Mouse (Mus musculus) layer of hippocampus, adult 18-20 months (tissue): ENCODE data around the gene Dbnl. TPM values are rescaled to one million over a fixed set of nuclear protein-coding genes. Genes with fewer than 3 reads are reported as not detected.
A peak's percentile ranks its signal among the peaks of the same experiment; 100 is the strongest.

Experiments
- DNase-seq, 2 experiments: peaks; one replicate each; pipeline ENCODE4 v3.0.0; 2022; ENCODE audit warnings: low spot score in 2 of 2
- long read RNA-seq: library from polyadenylated mRNA; stranded (forward); transcript quantifications from one replicate; pipeline ENCODE4 v2.0.0, GENCODE M21; 2021
- total RNA-seq, 2 experiments: library from RNA; stranded (reverse); gene quantifications; 2 replicates each; pipeline ENCODE4 v1.2.3; 2021

Gene Dbnl
- 10 to 100 TPM; 76.9 to 81.5 TPM for total RNA-seq
- long read RNA-seq, transcript Dbnl-203 (13 exons, 2,001 nt), result major isoform, 83 of 141 reads
- long read RNA-seq, transcript Dbnl-202 (13 exons, 2,295 nt), result minor isoform, 25 of 141 reads
- long read RNA-seq, transcript Dbnl-201 (13 exons, 1,638 nt), result minor isoform, 10 of 141 reads
- long read RNA-seq, partial matches to known transcripts, result 6 of 141 reads
- long read RNA-seq, other reads (novel, unspliced or antisense), result 17 of 141 reads

DNA sequence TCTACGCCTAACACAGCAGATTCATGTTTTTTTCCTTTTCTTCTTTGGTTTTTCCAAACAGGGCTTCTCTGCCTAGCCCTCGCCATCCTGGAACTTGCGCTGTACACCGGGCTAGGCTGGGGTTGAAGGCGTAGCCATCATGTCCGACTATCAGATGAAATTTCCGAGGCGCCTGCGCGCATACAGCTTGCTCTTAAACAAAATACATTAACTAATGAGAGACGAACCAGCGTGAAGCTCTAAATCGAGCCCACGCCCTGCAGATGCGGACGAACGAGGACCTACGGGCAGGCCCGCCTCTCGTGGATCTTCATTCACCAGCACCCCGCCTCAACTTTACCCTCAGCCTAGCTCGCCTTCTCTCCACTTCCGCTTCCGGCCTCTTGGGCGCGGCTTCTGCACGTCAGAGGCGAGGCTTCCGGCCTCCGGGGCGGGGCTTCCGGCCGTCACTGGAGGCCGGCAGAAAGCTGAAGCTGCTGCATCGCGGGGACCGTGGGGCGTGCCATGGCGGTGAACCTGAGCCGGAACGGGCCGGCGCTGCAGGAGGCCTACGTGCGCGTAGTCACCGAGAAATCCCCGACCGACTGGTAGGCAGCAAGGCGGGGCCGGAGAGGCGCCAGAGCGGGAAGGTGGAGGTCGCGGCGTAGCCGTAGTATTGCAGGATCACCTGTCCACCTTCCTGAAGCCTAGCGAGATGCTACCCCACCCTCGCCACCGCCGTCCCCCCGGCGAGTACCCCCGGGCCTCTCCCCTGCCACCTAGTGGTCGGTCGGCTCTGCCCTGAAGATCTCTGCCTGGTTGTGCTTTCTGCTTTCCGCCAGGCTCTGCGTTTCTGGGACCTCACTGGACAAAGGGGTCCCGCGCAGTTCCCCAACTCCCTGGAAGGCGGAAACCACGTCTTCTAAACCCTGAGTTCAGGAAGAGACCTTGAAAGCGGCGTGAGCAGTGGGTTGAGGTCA is at the start of gene Dbnl:
TSS of gene Dbnl (plus strand) at position 433 of the 959 bp plus-strand sequence.
- peak; percentile 94 to 96 for DNase-seq

DNA sequence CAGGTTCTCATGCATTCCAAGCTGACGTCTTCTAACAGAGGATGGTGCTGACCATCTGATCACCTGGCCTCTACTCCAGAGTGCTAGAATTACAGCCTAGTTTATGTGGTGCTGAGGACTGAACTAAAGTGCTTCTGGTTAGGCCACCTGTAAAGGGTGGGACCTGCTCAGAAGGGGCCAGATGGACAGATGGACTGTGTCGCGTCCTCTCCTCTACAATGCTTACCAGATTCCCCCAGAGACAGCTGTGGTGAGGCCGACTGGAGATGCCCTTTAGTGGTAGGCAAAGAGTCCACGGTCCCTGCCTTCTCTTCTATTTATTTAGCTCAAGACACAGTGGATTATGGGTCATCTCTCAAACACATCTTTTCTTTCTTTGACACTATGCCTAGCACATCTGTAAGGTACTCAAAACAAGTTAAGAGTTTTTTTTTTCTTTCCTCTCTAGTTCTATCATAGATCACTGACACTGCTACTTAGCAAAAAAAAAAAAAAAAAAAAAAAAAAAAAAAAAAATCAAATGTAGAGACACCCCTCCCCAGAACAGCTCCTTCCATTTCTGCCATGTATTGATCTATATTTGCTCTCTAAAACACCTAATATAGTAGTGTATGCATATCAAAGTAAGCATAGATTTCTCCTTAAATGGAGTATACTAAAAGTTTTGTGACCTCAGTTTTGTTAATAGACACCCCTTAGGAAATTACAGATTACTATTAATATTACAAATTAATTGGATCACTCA is 49.2 kb upstream of the Dbnl start:
- DNase-seq, result no peak

DNA sequence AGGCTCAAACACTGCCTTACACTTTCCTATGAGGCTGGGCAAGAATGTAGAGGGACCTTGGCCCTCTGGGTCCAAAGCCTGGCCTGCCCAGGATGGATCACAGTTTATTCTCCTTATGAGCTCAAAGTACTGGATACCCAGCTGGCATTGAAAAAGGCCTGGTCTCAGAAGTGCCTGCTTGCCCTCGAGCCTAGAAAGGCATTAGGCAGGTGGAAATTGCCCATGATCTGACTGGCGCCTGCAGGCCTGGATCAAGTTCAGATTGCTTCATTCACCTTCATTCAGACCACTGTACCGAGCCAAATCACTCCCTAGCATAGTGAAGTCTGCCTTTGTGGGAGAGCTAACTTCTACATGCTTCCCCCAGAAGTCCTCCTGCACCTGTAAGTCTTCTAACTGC is 48.4 kb upstream of the Dbnl start:
- no peak for DNase-seq

DNA sequence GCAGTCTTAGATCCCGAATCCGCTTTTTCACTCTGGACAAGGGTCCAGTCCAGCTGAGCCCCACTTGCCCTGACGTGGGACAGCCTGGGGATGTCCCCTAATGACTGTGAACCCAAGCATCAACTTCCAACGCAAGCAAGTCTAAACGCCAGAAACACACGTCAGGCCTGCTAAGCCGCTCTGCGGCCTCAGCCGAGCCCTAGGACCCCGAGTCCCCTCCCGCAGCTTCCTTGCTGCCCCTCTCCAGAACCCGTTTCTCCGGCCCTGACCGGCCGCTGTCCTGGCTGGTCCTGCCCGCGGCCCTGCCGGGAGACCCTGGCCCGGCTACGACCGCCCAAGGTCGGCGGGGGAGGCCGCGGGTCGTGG is 47.7 kb upstream of the Dbnl start:
- DNase-seq, result no peak

DNA sequence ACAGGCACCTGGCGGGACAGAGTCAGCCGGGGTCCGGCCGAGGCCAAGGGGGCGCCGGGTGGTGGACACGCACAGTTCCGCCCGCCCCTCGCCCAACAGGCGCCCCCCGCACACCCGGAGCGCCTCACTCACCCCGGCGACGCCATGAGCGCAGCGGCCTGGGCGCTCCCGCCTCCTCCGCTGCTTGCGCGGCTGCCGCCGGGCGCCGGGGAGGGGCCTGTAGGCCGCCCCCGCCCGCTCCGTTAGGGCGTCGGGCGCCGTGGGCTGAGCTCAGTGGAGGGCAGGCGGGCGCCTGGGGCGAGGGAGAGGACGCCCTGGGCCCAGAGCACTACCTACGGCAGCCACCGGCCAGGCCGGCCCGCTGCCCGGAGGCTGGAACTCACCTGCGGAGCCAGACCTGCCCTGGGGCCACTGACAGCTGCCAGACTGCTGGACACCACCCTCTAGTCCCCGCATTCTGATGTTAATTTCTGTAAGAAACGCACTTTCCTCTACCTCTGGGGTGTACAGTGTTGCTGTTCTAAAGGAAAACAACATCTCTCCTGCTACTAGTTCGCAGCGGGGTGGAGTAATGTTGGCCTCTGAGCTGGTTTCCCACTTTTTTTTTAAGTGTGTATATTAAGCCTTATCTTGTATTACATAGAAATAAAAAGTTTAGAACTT is 47.2 kb upstream of the Dbnl start:
- DNase-seq, result peak; percentile 71 to 79

DNA sequence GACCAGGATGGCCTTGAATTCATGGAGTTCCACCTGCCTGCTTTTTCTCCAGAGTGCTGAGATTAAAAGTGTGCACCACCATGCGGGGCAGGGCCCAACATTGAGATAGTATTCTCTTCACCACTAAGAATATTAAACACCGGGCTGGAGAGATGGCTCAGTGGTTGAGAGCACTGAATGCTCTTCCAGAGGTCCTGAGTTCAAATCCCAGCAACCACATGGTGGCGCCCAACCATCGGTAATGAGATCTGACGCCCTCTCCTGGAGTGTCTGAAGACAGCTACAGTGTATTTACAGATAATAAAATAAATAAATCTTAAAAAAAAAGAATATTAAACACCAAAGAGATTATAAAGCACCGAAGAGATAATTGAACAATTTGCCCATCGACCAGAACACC is 46.2 kb upstream of the Dbnl start:
- DNase-seq, result no peak

DNA sequence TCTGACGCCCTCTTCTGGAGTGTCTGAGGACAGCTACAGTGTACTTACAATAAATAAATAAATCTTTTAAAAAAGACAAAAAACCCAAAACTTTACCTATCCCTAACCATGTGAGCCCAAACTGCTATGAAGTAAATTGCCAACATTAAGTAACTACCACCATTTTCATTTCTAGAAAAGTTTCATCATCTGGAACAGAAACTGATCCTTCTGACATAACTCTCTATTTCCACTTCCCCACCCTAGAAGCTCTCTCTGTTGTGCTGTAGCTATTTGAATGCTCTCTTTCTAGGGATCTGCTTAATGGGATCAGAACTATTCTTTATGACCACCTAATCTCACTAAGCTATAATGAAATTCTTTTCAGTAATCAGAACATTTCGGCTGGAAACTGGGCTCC is 43.3 kb upstream of the Dbnl start:
- no peak for DNase-seq

DNA sequence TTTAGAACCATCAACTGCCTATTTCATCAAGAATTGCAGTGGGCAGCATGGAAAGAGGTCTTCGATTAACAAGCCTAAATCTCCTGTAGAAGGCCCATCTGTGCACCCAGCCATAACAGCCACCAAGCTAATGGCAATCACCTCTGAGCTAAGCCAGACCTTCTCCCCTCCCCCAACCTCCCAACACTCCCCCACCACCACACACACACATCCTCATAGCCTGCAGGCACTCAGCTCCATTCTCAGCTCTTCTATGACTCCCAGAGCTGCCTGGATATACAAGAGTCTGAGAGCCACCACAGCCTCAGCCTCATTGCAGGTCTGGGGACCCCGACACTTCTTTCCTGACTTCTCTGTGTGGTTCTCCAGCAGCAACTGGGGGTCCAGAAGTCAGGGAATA is 34.5 kb upstream of the Dbnl start:
- no peak for DNase-seq

DNA sequence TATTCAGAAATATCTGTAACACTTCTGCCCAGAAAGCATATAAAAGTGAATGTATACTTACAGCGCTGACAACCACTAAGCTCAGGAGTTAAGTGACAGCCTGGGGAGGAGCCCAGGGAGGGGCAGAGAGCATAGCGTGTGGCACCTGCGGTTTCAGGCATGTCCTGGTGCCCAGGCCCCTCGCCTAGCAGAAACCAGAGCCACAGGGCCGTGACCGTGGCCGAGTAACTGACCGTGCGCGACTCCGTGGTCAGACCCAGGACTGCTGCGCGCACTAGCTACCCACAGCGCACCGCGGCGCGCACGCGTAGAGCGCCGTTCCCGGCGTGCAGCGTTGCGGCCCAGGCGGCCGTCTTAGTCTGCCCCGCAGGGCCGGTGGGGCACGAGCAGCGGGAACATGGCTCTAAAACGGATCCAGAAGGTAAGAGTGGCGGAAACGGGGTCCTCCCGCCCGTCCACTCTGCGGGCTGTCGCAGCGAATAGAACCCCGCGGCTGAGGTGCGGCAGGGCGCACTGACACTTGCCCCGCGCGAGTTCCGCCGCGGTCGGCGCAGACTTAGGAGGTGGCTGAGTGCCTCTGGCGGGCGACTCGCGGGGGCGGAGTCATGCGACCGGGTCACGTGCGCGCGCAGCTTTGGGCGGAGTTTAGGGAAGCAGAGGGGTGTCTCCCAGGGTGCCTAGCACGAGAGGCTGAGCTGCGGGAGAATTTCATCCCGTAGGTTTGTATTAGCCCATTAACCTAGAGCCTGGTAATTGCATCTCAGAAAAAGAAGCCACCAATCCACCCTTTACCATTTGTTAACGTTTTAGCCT is 26.3 kb upstream of the Dbnl start, which contains the start of gene Urgcp:
TSS of gene Urgcp (minus strand) at position 557 of the 813 bp plus-strand sequence.
- DNase-seq, result peak; percentile 87 to 92

DNA sequence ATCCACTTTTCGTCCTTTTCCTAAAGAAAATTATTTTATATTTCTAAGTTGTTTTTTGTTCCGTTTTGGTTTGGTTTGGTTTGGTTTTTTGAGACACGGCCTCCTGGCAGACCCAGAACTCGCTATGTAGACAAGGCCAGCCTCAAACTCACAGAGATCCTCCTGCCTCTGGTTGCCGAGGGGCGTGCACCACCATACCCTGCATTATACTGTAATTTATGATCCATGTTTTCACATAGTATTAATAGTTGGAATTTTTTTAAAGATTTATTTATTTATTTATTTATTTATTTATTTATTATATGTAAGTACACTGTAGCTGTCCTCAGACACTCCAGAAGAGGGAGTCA is 25.7 kb upstream of the Dbnl start:
- DNase-seq, result no peak

DNA sequence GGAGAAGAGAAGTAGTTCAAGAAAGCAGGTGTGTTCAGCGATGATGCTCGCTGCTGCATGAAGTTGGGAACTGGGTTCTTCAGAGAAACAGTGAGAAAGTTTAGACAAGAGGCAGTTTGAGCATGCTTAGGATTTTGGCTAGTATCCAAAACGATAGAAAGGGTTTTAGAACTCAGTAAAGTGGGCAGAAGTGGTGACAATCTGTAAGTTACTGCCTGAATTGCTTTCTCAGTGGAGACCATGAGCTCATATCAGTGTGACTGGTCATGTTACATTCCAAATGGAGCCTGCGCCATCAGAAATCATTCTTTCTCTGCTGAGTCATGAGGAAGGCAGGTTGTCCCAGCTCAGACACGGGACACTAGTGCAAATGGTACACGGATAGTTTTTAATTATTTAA is 22.3 kb upstream of the Dbnl start:
- DNase-seq, result no peak

DNA sequence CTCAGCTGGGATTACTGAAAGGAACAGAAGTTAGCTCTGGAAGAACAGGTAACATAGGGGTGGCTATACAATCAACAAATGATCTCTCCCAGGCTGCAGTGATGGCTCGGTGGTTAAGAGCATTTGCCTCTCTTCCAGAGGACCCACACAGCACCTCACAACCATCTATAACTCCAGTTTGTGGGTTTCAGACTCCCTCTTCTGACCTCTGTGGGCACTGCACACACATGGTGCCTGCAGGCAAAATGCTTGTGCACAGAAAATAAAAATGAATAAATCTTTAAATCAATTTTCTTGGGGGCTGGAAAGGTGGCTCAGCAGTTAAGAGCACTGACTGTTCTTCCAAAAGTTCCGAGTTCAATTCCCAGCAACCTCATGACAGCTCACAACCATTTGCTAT is 9.8 kb upstream of the Dbnl start:
- DNase-seq, result no peak

DNA sequence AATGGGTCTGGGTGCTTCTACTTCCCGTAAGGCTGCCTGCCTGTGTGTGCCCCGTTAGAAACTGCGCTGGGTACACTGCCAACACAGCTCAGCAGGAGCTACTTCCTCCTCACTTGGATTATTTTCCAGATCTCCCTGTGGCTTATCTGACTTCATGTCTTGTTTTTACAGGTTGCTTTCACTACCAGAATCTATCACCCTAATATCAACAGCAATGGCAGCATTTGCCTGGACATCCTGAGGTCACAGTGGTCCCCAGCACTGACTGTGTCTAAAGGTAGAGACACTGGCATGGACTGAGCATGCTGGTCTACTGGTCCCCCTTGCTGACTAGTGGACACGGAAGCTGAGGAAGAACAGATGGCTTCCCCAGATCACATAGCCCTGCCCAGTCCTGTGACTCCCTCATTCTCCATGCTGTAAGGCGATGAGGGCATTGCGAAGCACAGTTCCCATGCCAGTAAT is 8.2 kb upstream of the Dbnl start:
- no peak for DNase-seq

DNA sequence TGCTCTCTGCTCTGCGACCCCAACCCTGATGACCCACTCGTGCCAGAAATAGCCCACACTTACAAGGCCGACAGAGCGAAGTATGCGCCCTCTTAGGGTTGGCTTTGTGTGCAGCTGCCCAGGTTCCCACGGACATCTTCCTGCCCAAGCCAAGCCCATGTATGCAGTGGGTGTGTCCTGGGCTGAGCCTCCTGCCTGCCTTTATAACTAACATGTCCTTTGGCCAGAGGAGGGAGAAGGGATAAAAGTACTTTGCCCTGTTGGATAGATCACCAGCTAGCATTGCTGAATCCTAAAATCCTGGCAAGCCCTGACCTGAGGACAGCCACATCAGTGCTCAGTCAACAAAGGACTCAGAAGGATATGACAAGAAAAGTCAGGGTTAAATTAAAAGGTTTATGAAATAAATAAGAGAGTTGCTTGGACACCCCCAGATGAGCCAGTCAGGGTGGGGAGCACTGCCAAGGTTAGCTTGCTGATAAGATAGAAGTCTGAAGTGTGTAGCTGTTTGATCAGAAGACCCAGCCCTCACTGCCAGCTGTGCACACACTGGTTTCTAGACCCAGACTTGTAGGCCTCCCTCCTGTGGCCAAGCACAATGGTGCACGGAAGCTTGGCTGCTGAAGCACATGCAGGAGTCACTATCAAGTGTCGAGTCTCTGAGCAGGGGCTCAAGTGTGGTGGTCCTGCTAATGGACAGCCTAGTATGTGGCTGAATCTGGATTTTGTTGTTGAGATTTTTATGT is 5.9 kb upstream of the Dbnl start:
- DNase-seq, result no peak

DNA sequence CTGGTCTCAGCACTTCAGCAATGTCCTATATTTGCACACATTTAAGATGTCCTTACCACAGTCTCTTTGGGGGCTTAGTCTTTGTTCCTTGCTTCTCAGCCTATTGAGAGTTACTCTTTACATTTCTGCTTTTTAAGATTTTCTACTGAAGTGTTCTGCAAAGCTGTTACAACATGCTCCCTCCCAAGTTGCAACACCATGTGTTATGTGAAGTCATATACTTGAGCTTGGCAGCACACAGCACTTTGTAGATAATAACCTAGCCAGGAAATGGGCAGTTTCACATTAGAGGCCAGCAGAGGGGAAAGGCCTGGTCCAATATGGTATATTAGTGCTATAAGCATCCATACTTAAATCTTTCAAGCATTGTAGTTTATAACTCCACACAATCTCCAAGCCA is 2.6 kb upstream of the Dbnl start:
- no peak for DNase-seq

DNA sequence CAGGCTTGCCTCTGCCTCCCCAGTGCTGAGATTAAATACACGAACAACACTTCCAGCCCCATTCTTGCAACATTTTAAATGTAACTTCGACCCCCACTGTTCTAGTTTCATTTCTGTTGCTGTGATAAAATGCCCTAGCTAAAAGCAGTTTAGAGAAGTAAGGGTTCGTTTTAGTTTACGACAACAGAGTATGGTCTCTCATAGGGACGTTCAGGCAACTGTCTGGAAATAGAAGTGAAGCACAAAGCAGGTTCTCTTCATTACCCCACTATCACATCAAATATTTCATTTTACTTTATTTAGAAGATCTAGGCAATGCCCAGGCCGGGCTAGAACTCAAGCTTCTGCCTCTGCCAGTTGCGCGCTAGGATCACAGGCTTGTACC is 625 bp upstream of the Dbnl start:
- no peak for DNase-seq

DNA sequence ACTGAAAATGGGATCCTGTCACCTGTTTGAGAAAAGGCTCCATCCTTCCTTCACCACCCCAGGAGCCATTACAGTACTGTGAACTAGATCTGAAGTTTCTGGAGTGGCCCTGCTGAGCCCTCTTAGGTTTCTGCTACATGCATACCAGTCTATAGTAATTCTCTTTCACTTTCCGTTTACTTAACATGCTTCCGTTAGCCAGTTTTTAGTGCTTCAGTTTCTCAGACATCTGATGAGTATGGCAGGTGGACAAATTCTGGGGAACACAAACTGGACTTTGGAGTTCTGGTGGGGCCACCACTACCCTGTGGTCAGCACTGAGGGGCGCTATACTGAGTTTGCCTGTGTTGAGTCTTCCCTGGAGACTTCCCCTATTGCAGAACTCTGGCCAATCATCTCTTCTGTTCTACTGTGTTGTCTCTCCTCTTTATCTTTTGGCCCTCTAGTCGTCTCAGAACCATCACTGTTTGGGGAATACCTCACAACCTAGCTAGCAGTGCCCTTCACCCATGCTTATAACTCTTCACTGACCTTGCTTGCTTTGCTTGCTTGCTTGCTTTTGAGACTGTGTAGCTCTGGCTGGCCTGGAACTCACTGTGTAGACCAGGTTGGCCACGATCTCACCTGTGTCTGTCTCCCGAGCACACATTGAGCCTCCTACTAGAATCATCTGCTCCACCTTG is 924 bp downstream of the Dbnl start:
- DNase-seq, result no peak

DNA sequence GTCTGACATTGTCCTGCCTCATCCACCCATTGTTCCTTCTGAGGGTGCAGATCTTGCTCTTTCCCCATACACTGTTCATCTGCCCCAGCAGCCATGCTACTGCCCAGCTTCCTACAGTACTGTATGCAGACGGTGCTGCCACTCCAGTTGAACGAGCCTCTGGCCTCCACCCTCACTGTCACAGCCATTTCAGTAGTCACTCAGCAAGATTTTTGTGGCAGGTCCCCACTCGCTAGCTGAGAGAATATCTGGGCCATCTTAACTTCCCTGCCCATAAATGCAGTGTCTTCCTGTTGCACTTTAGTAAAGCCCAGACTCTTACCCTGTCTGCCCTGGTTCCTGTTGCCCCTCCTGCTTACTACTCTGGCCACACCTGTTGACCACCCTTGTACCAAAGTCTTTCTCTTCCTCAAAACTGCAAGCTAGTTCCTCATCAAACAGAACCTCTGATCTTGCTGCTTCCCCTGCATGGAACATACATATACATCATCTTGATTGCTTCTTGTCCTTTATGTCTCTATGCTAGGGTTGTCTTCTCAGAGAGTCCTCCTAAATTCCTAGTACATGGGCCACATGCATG is 1.6 kb downstream of the Dbnl start:
- DNase-seq, result no peak

DNA sequence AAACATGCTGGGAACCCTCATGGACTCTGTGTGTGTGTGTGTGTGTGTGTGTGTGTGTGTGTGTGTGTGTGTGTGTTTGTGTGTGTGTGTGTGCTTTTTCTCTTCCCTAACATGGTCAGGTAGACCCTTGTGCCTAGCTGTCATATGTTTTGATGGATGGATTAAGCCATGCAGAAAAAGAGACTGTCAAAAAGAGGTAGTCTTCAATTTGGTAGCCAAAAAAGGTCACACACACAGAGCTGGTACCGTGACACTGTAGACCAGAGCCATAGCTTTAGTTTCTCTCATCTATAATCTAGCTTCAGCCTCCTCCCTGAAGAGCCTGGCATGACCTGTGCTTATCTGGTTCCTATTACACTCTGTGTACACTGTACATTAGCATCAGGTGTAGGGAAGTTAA is 2.1 kb downstream of the Dbnl start:
- DNase-seq, result no peak
